Mouse (Mus musculus) G1E (cell line): ENCODE measurements around the gene Muc5b. TPM values are rescaled to one million over a fixed set of nuclear protein-coding genes. Genes with fewer than 3 reads are reported as not detected.
"Not testable (repeated sequence)": the region's sequence is repeated elsewhere in the genome, so short reads cannot be mapped to it uniquely, and the experiment has no call there.

Experiments
- ATAC-seq: 2 replicates; pipeline ENCODE4 v1.8.0; 2016; ENCODE audit warnings: mild to moderate bottlenecking; ENCODE audit not compliant: insufficient number of reproducible peaks, poor library complexity, low FRiP score, severe bottlenecking; ENCODE audit errors: extremely low read depth
- DNase-seq: peaks from one replicate; pipeline ENCODE4 v3.0.0; 2012; ENCODE audit warnings: low spot score
- H3K27me3 ChIP-seq: 2 replicates; pipeline ENCODE4 v1.6.1; 2012; ENCODE audit warnings: mild to moderate bottlenecking, low read length, inconsistent platforms; ENCODE audit not compliant: insufficient read depth
- H3K36me3 ChIP-seq: replicated peaks from 2 replicates; pipeline ENCODE3; 2012; ENCODE audit warnings: mild to moderate bottlenecking, inconsistent platforms
- H3K4me1 ChIP-seq: 2 replicates; pipeline ENCODE4 v1.6.1; 2012; ENCODE audit warnings: low read depth, low read length, inconsistent platforms, mixed read lengths; ENCODE audit not compliant: insufficient read depth
- H3K4me3 ChIP-seq: 2 replicates; pipeline ENCODE4 v1.5.1; 2012; ENCODE audit warnings: low read depth, mild to moderate bottlenecking, inconsistent platforms, low read length, moderate library complexity, mixed read lengths
- H3K9me3 ChIP-seq: replicated peaks from 2 replicates; pipeline ENCODE4 v1.6.1; 2012; ENCODE audit warnings: inconsistent platforms
- CTCF ChIP-seq: IDR thresholded peaks from 2 replicates; pipeline ENCODE4 v1.5.1; 2012; ENCODE audit warnings: low read depth, low read length, inconsistent platforms, mixed read lengths
- GATA1 ChIP-seq: IDR thresholded peaks from 2 replicates; pipeline ENCODE4 v1.6.1; 2012; ENCODE audit warnings: borderline replicate concordance, low read length, inconsistent platforms, mixed read lengths
- GATA2 ChIP-seq: IDR thresholded peaks from 2 replicates; pipeline ENCODE4 v1.6.1; 2012; ENCODE audit warnings: low read depth, low read length, inconsistent platforms, borderline replicate concordance
- POLR2AphosphoS5 ChIP-seq: IDR thresholded peaks from 2 replicates; pipeline ENCODE4 v1.6.1; 2012; ENCODE audit warnings: low read depth, low read length, inconsistent platforms; ENCODE audit not compliant: insufficient replicate concordance
- TAL1 ChIP-seq: conservative IDR thresholded peaks from 2 replicates; pipeline ENCODE4 v1.6.1; 2012; ENCODE audit warnings: low read depth, low read length, inconsistent platforms, mixed read lengths
- polyA plus RNA-seq: library from polyadenylated mRNA; stranded (reverse); fragments of >175 nt; gene quantifications from 2 replicates; pipeline ENCODE4 v1.2.3, GENCODE M21; 2012
- total RNA-seq, 2 experiments: library from RNA; stranded (forward) in 1 of 2; stranded (reverse) in 1 of 2; fragments of 200-1000 nt in 1 of 2; fragments of >200 nt in 1 of 2; fragmentation: Nextera tagmentation in 1 of 2; gene quantifications; 2 replicates each; pipeline ENCODE4 v1.2.3; 2014 to 2017

Gene Muc5b
- total RNA-seq (2014; fragmentation: Nextera tagmentation) (not detected in 2 replicates), total RNA-seq (2017) (0.05 and 0.06 TPM in 2 replicates), polyA plus RNA-seq (under 0.01 TPM in 1 of 2 replicates, not detected in the other)

GRCm38 (mm10) chr7:141838779-141839178, at the start of gene Muc5b:
Muc5b (plus strand) TSS chr7:141839070.
- H3K27me3 ChIP-seq, result peaks cover 30% of the 10 kb centered on the region
- ATAC-seq (no peak), DNase-seq (no peak)
- no peaks in the 10 kb centered on the region for H3K4me1 ChIP-seq
- TF ChIP-seq CTCF, result no peak
- no peak for TF ChIP-seq GATA2
- TF ChIP-seq POLR2AphosphoS5, result no peak
- no peak for TF ChIP-seq GATA1
- no peak for TF ChIP-seq TAL1
- H3K4me3 ChIP-seq, result no peak within 1 kb of the TSS
- no peaks in the 10 kb centered on the region for H3K9me3 ChIP-seq
- no peaks in the 10 kb centered on the region for H3K36me3 ChIP-seq

- no peak for ATAC-seq
- Histone ChIP-seq H3K9me3 (peaks cover 13% of the 10 kb centered on the region), H3K36me3 (no peaks in the 10 kb centered on the region), H3K4me3 (no peak overlapping the region), H3K27me3 (peaks cover 17% of the 10 kb centered on the region), H3K4me1 (no peaks in the 10 kb centered on the region)
- DNase-seq, result no peak
- no peak for TF ChIP-seq CTCF
- TF ChIP-seq GATA1, result no peak
- TF ChIP-seq POLR2AphosphoS5, result no peak
- TF ChIP-seq GATA2, result no peak
- no peak for TF ChIP-seq TAL1
Observed at GRCm38 (mm10) chr7:141794251-141794650, 44.6 kb upstream of the Muc5b start.

GRCm38 (mm10) chr7:141803206-141803605, 35.7 kb upstream of the Muc5b start:
- ATAC-seq (no peak), DNase-seq (no peak)
- H3K4me1 ChIP-seq, result no peaks in the 10 kb centered on the region
- no peaks in the 10 kb centered on the region for H3K36me3 ChIP-seq
- no peak overlapping the region for H3K4me3 ChIP-seq
- peaks cover 20% of the 10 kb centered on the region for H3K27me3 ChIP-seq
- TF ChIP-seq CTCF (no peak), GATA1 (no peak), POLR2AphosphoS5 (no peak), GATA2 (no peak), TAL1 (no peak)
- peaks cover 3% of the 10 kb centered on the region for H3K9me3 ChIP-seq

- TF ChIP-seq TAL1 (no peak), POLR2AphosphoS5 (no peak), CTCF (no peak), GATA1 (no peak), GATA2 (no peak)
- Histone ChIP-seq H3K36me3 (no peaks in the 10 kb centered on the region), H3K4me1 (no peaks in the 10 kb centered on the region), H3K9me3 (no peaks in the 10 kb centered on the region), H3K4me3 (no peak overlapping the region), H3K27me3 (peaks cover 16% of the 10 kb centered on the region)
- no peak for ATAC-seq
- no peak for DNase-seq
Observed at GRCm38 (mm10) chr7:141805384-141805783, 33.5 kb upstream of the Muc5b start.

GRCm38 (mm10) chr7:141807823-141808222, 31.0 kb upstream of the Muc5b start:
- DNase-seq, H3K36me3 ChIP-seq, H3K4me3 ChIP-seq, ATAC-seq, H3K4me1 ChIP-seq, H3K9me3 ChIP-seq: not testable (repeated sequence)
- peaks cover 23% of the 10 kb centered on the region for H3K27me3 ChIP-seq

- not testable (repeated sequence) for DNase-seq
- H3K27me3 ChIP-seq, result peaks cover 21% of the 10 kb centered on the region
Observed at GRCm38 (mm10) chr7:141809933-141810332, 28.9 kb upstream of the Muc5b start.

GRCm38 (mm10) chr7:141813321-141813720, 25.5 kb upstream of the Muc5b start:
- Histone ChIP-seq H3K4me1 (no peaks in the 10 kb centered on the region), H3K36me3 (no peaks in the 10 kb centered on the region), H3K4me3 (no peak overlapping the region), H3K9me3 (no peaks in the 10 kb centered on the region), H3K27me3 (peaks cover 38% of the 10 kb centered on the region)
- DNase-seq (no peak), ATAC-seq (no peak)
- TF ChIP-seq CTCF (no peak), GATA1 (no peak), GATA2 (no peak), TAL1 (no peak), POLR2AphosphoS5 (no peak)

More at GRCm38 (mm10) chr7:141809933-141810332, 28.9 kb upstream of the Muc5b start:
- not testable (repeated sequence) for H3K36me3 ChIP-seq, H3K9me3 ChIP-seq, ATAC-seq, H3K4me1 ChIP-seq, H3K4me3 ChIP-seq
